Mouse (Mus musculus) stomach, embryonic 14.5 days (tissue): Measurements from ENCODE around the gene Gm21312. TPM values are rescaled to one million over a fixed set of nuclear protein-coding genes. Genes with fewer than 3 reads are reported as not detected.
"Not testable (repeated sequence)": the region's sequence is repeated elsewhere in the genome, so short reads cannot be mapped to it uniquely, and the experiment has no call there.

Experiments used
- ATAC-seq: fragments of 200-750 bp; cut with Nextera tagmentation; 2 replicates; pipeline ENCODE4 v1.8.0; 2017; ENCODE audit warnings: low read depth, moderate TSS enrichment; ENCODE audit not compliant: insufficient number of reproducible peaks, insufficient read depth, low FRiP score
- H3K27ac ChIP-seq: fragments of 300-500 bp; sonication (generic); 2 replicates; pipeline ENCODE4 v1.5.1; 2014; ENCODE audit warnings: mild to moderate bottlenecking, low read length, moderate library complexity, mixed read lengths
- H3K27me3 ChIP-seq: fragments of 300-500 bp; sonication (generic); 2 replicates; pipeline ENCODE4 v1.6.1; 2014; ENCODE audit warnings: low read length, control low read depth, mixed read lengths; ENCODE audit not compliant: control insufficient read depth, insufficient read depth
- H3K36me3 ChIP-seq: fragments of 300-500 bp; sonication (generic); 2 replicates; pipeline ENCODE4 v1.6.1; 2014; ENCODE audit warnings: mild to moderate bottlenecking, control low read depth, low read length, moderate library complexity, mixed read lengths; ENCODE audit not compliant: control insufficient read depth, insufficient read depth
- H3K4me1 ChIP-seq: fragments of 300-500 bp; sonication (generic); 2 replicates; pipeline ENCODE4 v1.6.1; 2014; ENCODE audit warnings: low read length, control low read depth, mixed read lengths; ENCODE audit not compliant: control insufficient read depth, insufficient read depth
- H3K4me2 ChIP-seq: fragments of 300-500 bp; sonication (generic); replicated peaks from 2 replicates; pipeline ENCODE4 v1.6.1; 2014; ENCODE audit warnings: low read depth, low read length, control low read depth
- H3K4me3 ChIP-seq: fragments of 300-500 bp; sonication (generic); 2 replicates; pipeline ENCODE4 v1.5.1; 2014; ENCODE audit warnings: low read depth, low read length, control low read depth
- H3K9ac ChIP-seq: fragments of 300-500 bp; sonication (generic); replicated peaks from 2 replicates; pipeline ENCODE4 v1.6.1; 2014; ENCODE audit warnings: low read depth, mild to moderate bottlenecking, control low read depth, low read length, moderate library complexity, mixed read lengths
- H3K9me3 ChIP-seq: fragments of 300-500 bp; sonication (generic); 2 replicates; pipeline ENCODE4 v1.6.1; 2016; ENCODE audit warnings: low read depth, low read length, control low read depth; ENCODE audit not compliant: control insufficient read depth
- WGBS: fragments of 180-500 bp; shearing (Covaris S2); extraction: QIAGEN DNeasy Blood & Tissue Kit; methylation state at CpG from one replicate; pipeline ENCODE4 v1.1.7; 2014; 5-methylcytosine and 5-hydroxymethylcytosine counted together
- polyA plus RNA-seq: library from polyadenylated mRNA; unstranded; fragments of >200 nt; fragmentation: Nextera tagmentation; extraction: Ambion mirVana; gene quantifications from 2 replicates; pipeline ENCODE4 v1.2.1, GENCODE M21; 2014

The Gm21312 gene
- not detected in 2 replicates for polyA plus RNA-seq

DNA sequence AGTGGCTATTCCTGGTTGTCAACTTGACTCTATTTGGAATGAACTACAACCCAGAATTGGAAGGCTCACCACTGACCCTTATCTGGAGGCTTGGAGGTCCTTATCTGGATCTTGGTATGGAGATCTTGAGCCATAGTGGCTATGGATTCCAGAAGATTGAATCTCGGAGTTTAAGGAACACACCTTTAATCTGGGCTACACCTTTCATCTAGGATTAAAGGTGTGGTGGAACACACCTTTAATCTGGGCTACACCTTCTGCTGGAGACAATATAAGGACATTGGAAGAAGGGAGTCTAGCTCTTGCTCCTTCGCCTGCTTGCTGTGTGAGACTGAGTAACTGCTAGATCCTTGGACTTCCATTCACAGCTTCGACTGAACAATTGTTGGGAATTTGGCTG, at the start of gene Gm21312:
TSS of gene Gm21312 (plus strand) at position 301 of the 400 bp plus-strand sequence.
- no CpG with 5 or more reads among the region's 3 CpGs for WGBS
- not testable (repeated sequence) for H3K36me3 ChIP-seq, H3K27ac ChIP-seq, ATAC-seq, H3K4me1 ChIP-seq, H3K4me3 ChIP-seq, H3K9ac ChIP-seq, H3K27me3 ChIP-seq, H3K9me3 ChIP-seq, H3K4me2 ChIP-seq

DNA sequence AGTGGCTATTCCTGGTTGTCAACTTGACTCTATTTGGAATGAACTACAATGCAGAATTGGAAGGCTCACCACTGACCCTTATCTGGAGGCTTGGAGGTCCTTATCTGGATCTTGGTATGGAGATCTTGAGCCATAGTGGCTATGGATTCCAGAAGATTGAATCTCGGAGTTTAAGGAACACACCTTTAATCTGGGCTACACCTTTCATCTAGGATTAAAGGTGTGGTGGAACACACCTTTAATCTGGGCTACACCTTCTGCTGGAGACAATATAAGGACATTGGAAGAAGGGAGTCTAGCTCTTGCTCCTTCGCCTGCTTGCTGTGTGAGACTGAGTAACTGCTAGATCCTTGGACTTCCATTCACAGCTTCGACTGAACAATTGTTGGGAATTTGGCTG, 34.1 kb upstream of the Gm21312 start, which contains the start of gene Gm21293:
TSS of gene Gm21293 (plus strand) at position 301 of the 400 bp plus-strand sequence.
- no CpG with 5 or more reads among the region's 3 CpGs for WGBS
- not testable (repeated sequence) for H3K9ac ChIP-seq, ATAC-seq, H3K36me3 ChIP-seq, H3K9me3 ChIP-seq, H3K27me3 ChIP-seq, H3K4me3 ChIP-seq, H3K27ac ChIP-seq, H3K4me2 ChIP-seq, H3K4me1 ChIP-seq

- no CpG with 5 or more reads among the region's 3 CpGs for WGBS
- H3K27me3 ChIP-seq, H3K36me3 ChIP-seq, H3K4me2 ChIP-seq, H3K4me1 ChIP-seq, H3K9ac ChIP-seq, H3K4me3 ChIP-seq, H3K9me3 ChIP-seq, H3K27ac ChIP-seq, ATAC-seq: not testable (repeated sequence)
These were observed 25.6 kb upstream of the Gm21312 start, which contains the start of gene Gm6763 for GRCm38 (mm10) chr10:104151197-104151596. Gene Gm6763 (plus strand): TSS chr10:104151497.

GRCm38 (mm10) chr10:104159706-104160105, 17.1 kb upstream of the Gm21312 start, which contains the start of gene Gm8764:
Gene Gm8764 (plus strand): TSS chr10:104160006.
- not testable (repeated sequence) for H3K9me3 ChIP-seq, H3K4me1 ChIP-seq, H3K4me2 ChIP-seq, H3K27me3 ChIP-seq, H3K4me3 ChIP-seq, H3K9ac ChIP-seq, ATAC-seq, H3K36me3 ChIP-seq, H3K27ac ChIP-seq
- no CpG with 5 or more reads among the region's 3 CpGs for WGBS

DNA sequence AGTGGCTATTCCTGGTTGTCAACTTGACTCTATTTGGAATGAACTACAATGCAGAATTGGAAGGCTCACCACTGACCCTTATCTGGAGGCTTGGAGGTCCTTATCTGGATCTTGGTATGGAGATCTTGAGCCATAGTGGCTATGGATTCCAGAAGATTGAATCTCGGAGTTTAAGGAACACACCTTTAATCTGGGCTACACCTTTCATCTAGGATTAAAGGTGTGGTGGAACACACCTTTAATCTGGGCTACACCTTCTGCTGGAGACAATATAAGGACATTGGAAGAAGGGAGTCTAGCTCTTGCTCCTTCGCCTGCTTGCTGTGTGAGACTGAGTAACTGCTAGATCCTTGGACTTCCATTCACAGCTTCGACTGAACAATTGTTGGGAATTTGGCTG, 8.6 kb upstream of the Gm21312 start, which contains the start of gene Gm21304:
TSS of gene Gm21304 (plus strand) at position 301 of the 400 bp plus-strand sequence.
- not testable (repeated sequence) for H3K4me2 ChIP-seq, H3K4me3 ChIP-seq, H3K4me1 ChIP-seq, H3K27ac ChIP-seq, H3K9me3 ChIP-seq, H3K9ac ChIP-seq, ATAC-seq, H3K36me3 ChIP-seq, H3K27me3 ChIP-seq
- no CpG with 5 or more reads among the region's 3 CpGs for WGBS

DNA sequence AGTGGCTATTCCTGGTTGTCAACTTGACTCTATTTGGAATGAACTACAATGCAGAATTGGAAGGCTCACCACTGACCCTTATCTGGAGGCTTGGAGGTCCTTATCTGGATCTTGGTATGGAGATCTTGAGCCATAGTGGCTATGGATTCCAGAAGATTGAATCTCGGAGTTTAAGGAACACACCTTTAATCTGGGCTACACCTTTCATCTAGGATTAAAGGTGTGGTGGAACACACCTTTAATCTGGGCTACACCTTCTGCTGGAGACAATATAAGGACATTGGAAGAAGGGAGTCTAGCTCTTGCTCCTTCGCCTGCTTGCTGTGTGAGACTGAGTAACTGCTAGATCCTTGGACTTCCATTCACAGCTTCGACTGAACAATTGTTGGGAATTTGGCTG, 8.4 kb downstream of the Gm21312 start, which contains the start of gene Gm20765:
TSS of gene Gm20765 (plus strand) at position 301 of the 400 bp plus-strand sequence.
- not testable (repeated sequence) for H3K9ac ChIP-seq, H3K9me3 ChIP-seq, H3K27ac ChIP-seq, H3K4me2 ChIP-seq, ATAC-seq, H3K27me3 ChIP-seq, H3K4me3 ChIP-seq, H3K36me3 ChIP-seq, H3K4me1 ChIP-seq
- no CpG with 5 or more reads among the region's 3 CpGs for WGBS

DNA sequence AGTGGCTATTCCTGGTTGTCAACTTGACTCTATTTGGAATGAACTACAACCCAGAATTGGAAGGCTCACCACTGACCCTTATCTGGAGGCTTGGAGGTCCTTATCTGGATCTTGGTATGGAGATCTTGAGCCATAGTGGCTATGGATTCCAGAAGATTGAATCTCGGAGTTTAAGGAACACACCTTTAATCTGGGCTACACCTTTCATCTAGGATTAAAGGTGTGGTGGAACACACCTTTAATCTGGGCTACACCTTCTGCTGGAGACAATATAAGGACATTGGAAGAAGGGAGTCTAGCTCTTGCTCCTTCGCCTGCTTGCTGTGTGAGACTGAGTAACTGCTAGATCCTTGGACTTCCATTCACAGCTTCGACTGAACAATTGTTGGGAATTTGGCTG, 16.9 kb downstream of the Gm21312 start, which contains the start of gene Gm4340:
TSS of gene Gm4340 (plus strand) at position 301 of the 400 bp plus-strand sequence.
- H3K27ac ChIP-seq, H3K27me3 ChIP-seq, H3K9me3 ChIP-seq, H3K4me2 ChIP-seq, H3K36me3 ChIP-seq, H3K4me1 ChIP-seq, ATAC-seq, H3K9ac ChIP-seq, H3K4me3 ChIP-seq: not testable (repeated sequence)
- WGBS: no CpG with 5 or more reads among the region's 3 CpGs

- 80% methylated on average over 1 of the region's 1 CpGs for WGBS
- no peaks in the 10 kb centered on the region for H3K9me3 ChIP-seq
- no peak overlapping the region for H3K4me3 ChIP-seq
- no peak overlapping the region for H3K4me2 ChIP-seq
- H3K27me3 ChIP-seq: no peaks in the 10 kb centered on the region
- H3K4me1 ChIP-seq: no peaks in the 10 kb centered on the region
- no peaks in the 10 kb centered on the region for H3K36me3 ChIP-seq
- H3K27ac ChIP-seq: no peak overlapping the region
- no peak overlapping the region for H3K9ac ChIP-seq
- no peak for ATAC-seq
These were observed 32.8 kb downstream of the Gm21312 start for GRCm38 (mm10) chr10:104209655-104210054.
